Mouse (Mus musculus) cerebellum, adult 2 months (tissue): ENCODE data around the gene Abcd3. TPM values are rescaled to one million over a fixed set of nuclear protein-coding genes. Genes with fewer than 3 reads are reported as not detected.

ENCODE experiments used
- DNase-seq, 2 experiments: peaks; one replicate each; pipeline ENCODE4 v3.0.0; 2021
- H3K27ac ChIP-seq: fragments of 200-500 bp; 2 replicates; pipeline ENCODE4 v1.5.1; 2012; ENCODE audit warnings: low read length, control low read depth, inconsistent platforms; ENCODE audit not compliant: insufficient read depth
- H3K27me3 ChIP-seq: fragments of 200-500 bp; 2 replicates; pipeline ENCODE4 v1.6.1; 2012; ENCODE audit warnings: inconsistent platforms, mild to moderate bottlenecking, low read length, moderate library complexity; ENCODE audit not compliant: control insufficient read depth, insufficient read depth
- H3K4me1 ChIP-seq: fragments of 200-500 bp; 2 replicates; pipeline ENCODE4 v1.6.1; 2011; ENCODE audit warnings: low read length; ENCODE audit not compliant: control insufficient read depth, insufficient read depth
- H3K4me3 ChIP-seq: fragments of 200-500 bp; replicated peaks from 2 replicates; pipeline ENCODE3; 2011; ENCODE audit warnings: mild to moderate bottlenecking, low read depth, low read length, control low read depth; ENCODE audit not compliant: insufficient read depth
- CTCF ChIP-seq: fragments of 200-500 bp; IDR thresholded peaks from 2 replicates; pipeline ENCODE4 v1.5.1; 2011; ENCODE audit warnings: low read depth, mild to moderate bottlenecking, control low read depth, low read length, moderate library complexity, borderline replicate concordance; ENCODE audit not compliant: insufficient read depth
- POLR2A ChIP-seq: fragments of 200-500 bp; IDR thresholded peaks from 2 replicates; pipeline ENCODE4 v1.6.1; 2011; ENCODE audit warnings: low read length, control low read depth, borderline replicate concordance; ENCODE audit not compliant: insufficient read depth
- WGBS: fragments of 180-500 bp; shearing (Covaris S2); methylation state at CpG from one replicate; pipeline ENCODE4 v1.1.7; 2018; 5-methylcytosine and 5-hydroxymethylcytosine counted together
- polyA plus RNA-seq: library from polyadenylated mRNA; depleted of rRNA; stranded (reverse); fragments of >200 nt; gene quantifications from 2 replicates; pipeline ENCODE4 v1.2.3, GENCODE M21; 2012

The Abcd3 gene
- polyA plus RNA-seq, 1 experiment: 31.7 TPM

DNA sequence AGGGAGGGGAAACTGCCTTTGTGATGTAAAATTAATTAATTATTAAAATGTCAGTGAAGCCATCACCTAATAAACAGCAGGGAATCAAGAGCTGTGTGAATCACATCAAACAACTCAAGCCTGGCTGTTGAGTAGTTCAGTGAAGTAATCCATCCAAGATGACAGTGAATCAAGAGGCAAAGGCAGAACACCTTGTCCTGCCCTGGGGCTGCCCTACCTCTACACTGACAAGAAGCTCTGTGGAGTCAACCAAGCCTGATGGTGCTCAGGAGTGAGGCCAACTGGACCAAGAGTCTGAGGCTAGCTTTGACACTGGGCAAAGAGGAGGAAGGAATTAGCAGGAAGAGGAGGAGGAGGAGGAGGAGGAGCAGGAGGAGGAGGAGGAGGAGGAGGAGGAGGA, 32.2 kb upstream of the Abcd3 start:
- no peak for DNase-seq
- no peak overlapping the region for H3K27ac ChIP-seq
- H3K4me1 ChIP-seq: no peaks in the 10 kb centered on the region
- TF ChIP-seq POLR2A (no peak), CTCF (no peak)
- H3K27me3 ChIP-seq: no peaks in the 10 kb centered on the region
- H3K4me3 ChIP-seq: no peak overlapping the region

- TF ChIP-seq POLR2A (no peak), CTCF (no peak)
- Histone ChIP-seq H3K27me3 (no peaks in the 10 kb centered on the region), H3K4me1 (no peaks in the 10 kb centered on the region), H3K4me3 (no peak overlapping the region), H3K27ac (no peak overlapping the region)
- DNase-seq: no peak
- WGBS: 98% methylated on average over 6 of the region's 6 CpGs
These were observed 29.6 kb upstream of the Abcd3 start for GRCm38 (mm10) chr3:121844658-121845057.

- no peaks in the 10 kb centered on the region for H3K27me3 ChIP-seq
- no peak for TF ChIP-seq POLR2A
- no peak for TF ChIP-seq CTCF
- DNase-seq: no peak
- H3K27ac ChIP-seq: no peak overlapping the region
- no peak overlapping the region for H3K4me3 ChIP-seq
- H3K4me1 ChIP-seq: no peaks in the 10 kb centered on the region
- 79% methylated on average over 3 of the region's 3 CpGs for WGBS
These were observed 28.9 kb upstream of the Abcd3 start for GRCm38 (mm10) chr3:121844013-121844412.

GRCm38 (mm10) chr3:121843254-121843653, 28.2 kb upstream of the Abcd3 start:
- no peak overlapping the region for H3K4me3 ChIP-seq
- no peak overlapping the region for H3K27ac ChIP-seq
- DNase-seq: no peak
- TF ChIP-seq CTCF: no peak
- TF ChIP-seq POLR2A: no peak
- 91% methylated on average over 5 of the region's 5 CpGs for WGBS
- no peaks in the 10 kb centered on the region for H3K27me3 ChIP-seq
- H3K4me1 ChIP-seq: no peaks in the 10 kb centered on the region

DNA sequence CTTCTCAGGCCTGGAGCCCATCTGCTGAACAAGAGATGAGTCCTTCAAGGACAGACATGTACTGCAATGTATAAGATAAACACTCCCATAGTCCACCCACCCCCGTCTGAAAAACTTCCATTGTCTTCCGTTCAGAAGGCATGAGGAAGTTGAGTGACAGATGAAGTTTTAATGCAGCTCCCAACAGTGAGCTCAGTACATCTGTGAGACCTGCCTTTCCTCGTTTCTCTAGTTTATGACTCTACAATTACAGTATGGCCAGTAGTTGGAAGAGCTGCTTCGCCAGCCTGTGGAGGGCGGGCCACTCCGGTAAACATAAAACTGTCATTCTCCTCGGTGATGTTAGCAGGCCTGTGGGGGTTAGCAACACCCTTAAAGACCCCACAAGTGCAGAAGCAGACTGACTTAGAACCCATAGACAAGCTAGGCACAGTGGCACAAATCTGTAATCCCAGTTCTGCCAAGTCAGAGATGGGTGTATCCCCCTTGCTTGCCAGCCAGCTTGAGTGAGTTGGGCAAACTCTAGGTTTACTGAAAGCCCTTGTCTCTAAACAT, 27.3 kb upstream of the Abcd3 start:
- WGBS: 68% methylated on average over 7 of the region's 7 CpGs
- Histone ChIP-seq H3K27me3 (no peaks in the 10 kb centered on the region), H3K27ac (no peak overlapping the region), H3K4me1 (no peaks in the 10 kb centered on the region), H3K4me3 (no peak overlapping the region)
- DNase-seq: no peak
- TF ChIP-seq CTCF: no peak
- no peak for TF ChIP-seq POLR2A

GRCm38 (mm10) chr3:121841412-121842014, 26.4 kb upstream of the Abcd3 start:
- Histone ChIP-seq H3K4me1 (no peaks in the 10 kb centered on the region), H3K27ac (no peak overlapping the region), H3K27me3 (no peaks in the 10 kb centered on the region), H3K4me3 (no peak overlapping the region)
- 59% methylated on average over 9 of the region's 9 CpGs for WGBS
- TF ChIP-seq CTCF (no peak), POLR2A (no peak)
- DNase-seq: no peak

DNA sequence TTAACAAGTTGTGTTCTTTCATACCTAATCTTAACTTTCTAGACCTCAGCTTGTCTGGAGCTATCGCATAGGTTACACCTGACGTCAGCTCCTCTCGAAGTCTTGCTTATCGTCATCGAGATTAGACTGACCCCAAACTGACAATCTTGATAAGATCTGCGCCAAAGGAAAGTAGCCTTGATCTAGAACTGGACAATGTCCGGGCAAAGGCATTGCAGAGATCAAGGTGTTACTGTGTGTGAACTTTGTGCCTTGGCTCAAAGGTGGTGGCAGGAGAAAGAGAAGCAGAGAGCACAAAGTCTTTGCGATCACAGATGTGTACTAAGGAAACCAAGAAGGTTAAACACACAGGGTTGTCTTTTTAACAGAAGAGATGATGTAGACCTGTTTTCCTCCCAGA, 25.2 kb upstream of the Abcd3 start:
- no peak overlapping the region for H3K27ac ChIP-seq

GRCm38 (mm10) chr3:121834732-121835131, 19.6 kb upstream of the Abcd3 start:
- TF ChIP-seq CTCF (no peak), POLR2A (no peak)
- Histone ChIP-seq H3K27me3 (no peaks in the 10 kb centered on the region), H3K4me1 (no peaks in the 10 kb centered on the region), H3K27ac (no peak overlapping the region), H3K4me3 (no peak overlapping the region)
- DNase-seq: no peak
- WGBS: 71% methylated on average over 2 of the region's 2 CpGs

More for the DNA sequence above, 25.2 kb upstream of the Abcd3 start:
- Histone ChIP-seq H3K27me3 (no peaks in the 10 kb centered on the region), H3K4me3 (no peak overlapping the region), H3K4me1 (no peaks in the 10 kb centered on the region)
- TF ChIP-seq POLR2A: no peak
- TF ChIP-seq CTCF: no peak
- WGBS: 93% methylated on average over 8 of the region's 8 CpGs
- no peak for DNase-seq

- TF ChIP-seq CTCF (no peak), POLR2A (no peak)
- 91% methylated on average over 4 of the region's 4 CpGs for WGBS
- Histone ChIP-seq H3K27me3 (no peaks in the 10 kb centered on the region), H3K27ac (no peak overlapping the region), H3K4me1 (no peaks in the 10 kb centered on the region), H3K4me3 (no peak overlapping the region)
- DNase-seq: no peak
These were observed 19.1 kb upstream of the Abcd3 start for GRCm38 (mm10) chr3:121834250-121834649.
